Mouse (Mus musculus) layer of hippocampus, postnatal 10 days (tissue): ENCODE data around the gene Glrx5. TPM values are rescaled to one million over a fixed set of nuclear protein-coding genes. Genes with fewer than 3 reads are reported as not detected.
A peak's percentile ranks its signal among the peaks of the same experiment; 100 is the strongest.

Source experiments
- DNase-seq, 2 experiments: peaks; one replicate each; pipeline ENCODE4 v3.0.0; 2021; ENCODE audit warnings: low spot score in 2 of 2
- long read RNA-seq: library from polyadenylated mRNA; stranded (forward); transcript quantifications from one replicate; pipeline ENCODE4 v2.0.0, GENCODE M21; 2023
- total RNA-seq, 2 experiments: library from RNA; stranded (reverse); gene quantifications; 2 replicates each; pipeline ENCODE4 v1.2.3; 2021

The Glrx5 gene
- 10 to 100 TPM; 62.2 to 76.7 TPM for total RNA-seq
- long read RNA-seq, transcript Glrx5-201 (2 exons, 2,925 nt), result major isoform, 182 of 288 reads
- long read RNA-seq, partial matches to known transcripts, result 102 of 288 reads
- long read RNA-seq, other reads (novel, unspliced or antisense), result 4 of 288 reads

- peak; percentile 98 for DNase-seq
Measured at GRCm38 (mm10) chr12:105032147-105032831, at the start of gene Glrx5. Gene Glrx5 (plus strand): TSS chr12:105032688.

GRCm38 (mm10) chr12:104983476-104983875 lies 49.0 kb upstream of the Glrx5 start:
- DNase-seq, result no peak

- no peak for DNase-seq
Measured at GRCm38 (mm10) chr12:104985088-104985487, 47.4 kb upstream of the Glrx5 start.

GRCm38 (mm10) chr12:104986001-104986400 lies 46.5 kb upstream of the Glrx5 start:
- DNase-seq, result no peak

- no peak for DNase-seq
Measured at GRCm38 (mm10) chr12:104986781-104987180, 45.7 kb upstream of the Glrx5 start.

GRCm38 (mm10) chr12:104987936-104988335 lies 44.6 kb upstream of the Glrx5 start:
- DNase-seq, result no peak

- DNase-seq, result no peak
Measured at GRCm38 (mm10) chr12:104990741-104991454, 41.6 kb upstream of the Glrx5 start.

- no peak for DNase-seq
Measured at GRCm38 (mm10) chr12:104992123-104992741, 40.3 kb upstream of the Glrx5 start.

GRCm38 (mm10) chr12:104992838-104993237 lies 39.6 kb upstream of the Glrx5 start:
- DNase-seq, result no peak

GRCm38 (mm10) chr12:104995259-104995876 lies 37.1 kb upstream of the Glrx5 start:
- no peak for DNase-seq

GRCm38 (mm10) chr12:104996012-104996728 lies 36.3 kb upstream of the Glrx5 start:
- no peak for DNase-seq

- DNase-seq, result no peak
Measured at GRCm38 (mm10) chr12:104997159-104997558, 35.3 kb upstream of the Glrx5 start.

- no peak for DNase-seq
Measured at GRCm38 (mm10) chr12:104997641-104998293, 34.7 kb upstream of the Glrx5 start.

- no peak for DNase-seq
Measured at GRCm38 (mm10) chr12:104998541-104998940, 33.9 kb upstream of the Glrx5 start.

GRCm38 (mm10) chr12:104999171-104999570 lies 33.3 kb upstream of the Glrx5 start:
- DNase-seq, result no peak

- DNase-seq, result no peak
Measured at GRCm38 (mm10) chr12:105000487-105001283, 31.8 kb upstream of the Glrx5 start.

- DNase-seq, result no peak
Measured at GRCm38 (mm10) chr12:105001317-105001716, 31.2 kb upstream of the Glrx5 start.

GRCm38 (mm10) chr12:105002340-105003132 lies 30.0 kb upstream of the Glrx5 start:
- DNase-seq, result no peak

GRCm38 (mm10) chr12:105003158-105003557 lies 29.3 kb upstream of the Glrx5 start:
- DNase-seq, result no peak
